Mouse (Mus musculus) lung, postnatal 36 days (tissue): ENCODE results near the gene Gbgt1.

Experiments
- DNase-seq: peaks from one replicate; pipeline ENCODE4 v3.0.0; 2022; ENCODE audit warnings: mixed read lengths

Gbgt1 gene

DNA sequence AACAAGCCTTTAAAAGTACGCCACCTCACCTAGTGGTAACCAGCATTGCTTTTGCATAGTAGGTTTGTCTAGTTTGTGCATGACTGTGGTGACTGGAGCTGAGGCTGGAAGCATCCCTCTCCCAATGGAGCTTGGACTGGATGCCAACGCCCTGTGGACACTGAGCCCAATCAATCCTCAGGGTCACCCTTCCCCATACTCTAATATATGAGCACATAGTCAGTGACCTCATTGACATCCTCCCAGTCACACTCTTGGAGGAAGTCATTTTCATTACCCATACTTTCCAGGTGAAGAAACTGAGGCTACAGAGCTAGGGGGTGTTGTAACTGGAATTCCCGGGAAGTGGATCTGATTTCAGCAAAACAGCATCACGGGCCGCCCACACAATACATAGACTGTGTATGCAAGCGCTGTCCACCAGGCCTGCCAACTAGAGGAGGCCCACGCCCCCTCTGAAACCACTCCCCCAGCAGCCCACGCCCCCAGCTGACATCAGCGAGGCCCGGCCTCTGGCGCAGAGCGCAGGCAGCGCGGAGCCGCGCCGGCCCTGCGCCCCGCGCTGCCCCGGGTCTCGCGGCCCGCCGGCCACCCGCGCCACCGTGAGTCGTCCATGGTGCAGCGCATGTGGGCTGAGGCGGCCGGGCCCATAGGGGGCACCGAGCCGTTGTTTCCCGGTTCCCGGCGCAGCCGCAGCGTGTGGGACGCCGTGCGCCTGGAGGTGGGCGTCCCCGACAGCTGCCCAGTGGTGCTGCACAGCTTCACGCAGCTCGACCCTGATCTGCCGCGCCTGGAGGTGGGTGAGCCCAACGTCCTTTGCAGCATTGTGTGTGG is 36.5 kb downstream of the Gbgt1 start:
- DNase-seq: peak; percentile 96

DNA sequence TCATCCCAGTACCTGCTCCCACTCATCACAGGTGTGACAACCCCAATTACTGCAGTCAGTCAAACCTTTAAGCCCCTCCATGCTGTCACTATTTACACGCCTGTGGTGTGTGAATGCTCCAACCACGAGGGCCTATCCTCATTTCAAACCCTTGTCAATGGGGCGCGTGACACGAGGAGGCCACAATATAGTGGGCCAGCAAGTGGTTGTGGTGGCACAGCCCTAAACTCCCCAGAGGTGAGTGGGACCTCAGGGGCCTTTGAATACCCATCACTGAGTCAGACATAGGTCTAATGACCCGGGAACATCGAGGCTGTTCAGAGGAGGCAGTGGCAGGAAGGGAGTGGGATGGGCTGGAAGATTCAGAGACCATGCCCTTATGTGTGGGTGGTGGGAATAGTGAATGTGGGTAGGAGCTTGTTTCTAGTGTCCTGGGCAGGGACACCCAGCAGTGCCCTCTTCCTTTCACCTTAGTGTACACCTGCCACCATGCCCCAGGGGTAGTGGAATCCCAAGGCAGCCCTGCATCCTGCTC is 37.3 kb downstream of the Gbgt1 start:
- no peak for DNase-seq

DNA sequence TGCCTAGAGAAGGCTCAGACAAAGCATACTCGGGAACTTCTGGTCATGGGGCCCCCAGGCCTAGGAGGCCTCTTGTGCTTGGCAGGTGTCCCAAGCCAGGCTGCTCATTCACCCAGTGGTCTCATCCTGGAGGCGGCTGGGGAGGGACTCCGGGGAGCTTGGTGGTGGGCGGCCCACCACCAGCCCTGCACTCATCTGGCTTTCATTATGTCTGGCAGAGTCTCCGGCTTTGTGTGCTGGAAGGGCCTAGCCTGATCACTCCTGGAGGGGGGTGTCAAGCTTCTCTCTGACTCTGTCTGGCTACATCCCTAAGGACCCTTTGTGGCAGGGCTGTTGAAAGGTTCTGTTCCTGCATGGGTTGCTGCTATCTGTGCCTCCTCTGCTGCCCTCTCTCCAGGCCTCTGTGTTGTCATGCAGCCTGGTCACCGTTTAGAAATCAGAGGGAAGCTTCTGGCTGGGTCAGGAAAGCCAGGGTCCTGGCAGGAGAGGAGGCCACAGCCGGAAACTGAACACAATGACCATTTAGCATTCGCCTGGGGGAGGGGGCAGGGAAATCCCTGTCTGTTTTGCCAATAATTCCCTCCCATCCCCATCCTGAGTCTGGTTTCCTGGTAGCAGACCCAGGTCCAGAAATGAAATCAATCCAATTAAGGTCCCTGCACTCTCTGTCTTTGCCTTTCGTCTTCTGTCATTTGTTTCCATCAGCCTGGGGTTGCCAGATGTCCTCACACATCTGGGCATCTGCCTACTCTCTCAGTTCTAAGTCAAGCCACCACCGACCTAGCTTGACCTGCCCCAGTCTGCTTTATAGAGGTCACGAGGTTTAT is 38.0 kb downstream of the Gbgt1 start:
- peak; percentile 74 for DNase-seq

DNA sequence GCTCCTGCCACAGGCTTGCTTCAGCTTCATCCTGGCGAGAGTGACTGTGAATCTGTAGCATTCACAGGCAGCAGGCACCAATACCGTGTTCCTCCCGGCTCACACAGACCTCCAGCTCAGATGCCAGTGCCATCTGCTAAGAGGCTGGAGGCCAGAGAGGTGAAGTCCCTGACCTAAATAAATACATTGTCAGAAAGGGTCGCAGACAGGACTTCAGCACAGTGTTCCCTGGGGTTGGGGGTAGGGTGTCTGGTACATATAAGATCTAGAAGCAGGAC is 38.5 kb downstream of the Gbgt1 start:
- DNase-seq: no peak

- no peak for DNase-seq
Observed at GRCm38 (mm10) chr2:28535650-28536049, 39.0 kb downstream of the Gbgt1 start.

DNA sequence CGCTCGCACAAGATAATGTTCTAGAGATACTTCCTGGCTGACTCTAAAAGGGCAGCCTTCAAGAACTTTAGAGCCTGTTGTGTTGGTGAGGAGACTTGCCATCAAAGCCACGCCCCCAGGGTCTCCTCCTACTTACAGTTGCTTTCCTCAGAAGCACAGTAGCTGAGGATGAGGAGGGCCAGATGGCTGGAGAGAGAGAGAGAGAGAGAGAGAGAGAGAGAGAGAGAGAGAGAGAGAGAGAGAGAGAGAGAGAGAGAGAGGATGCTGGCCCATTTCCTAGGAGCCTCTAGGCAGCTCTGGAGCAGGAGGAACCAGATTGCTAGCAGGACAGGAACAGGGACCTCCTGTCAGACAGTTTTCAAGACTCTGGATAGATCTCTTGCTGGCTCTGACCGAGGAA is 39.5 kb downstream of the Gbgt1 start:
- peak; percentile 76 for DNase-seq

DNA sequence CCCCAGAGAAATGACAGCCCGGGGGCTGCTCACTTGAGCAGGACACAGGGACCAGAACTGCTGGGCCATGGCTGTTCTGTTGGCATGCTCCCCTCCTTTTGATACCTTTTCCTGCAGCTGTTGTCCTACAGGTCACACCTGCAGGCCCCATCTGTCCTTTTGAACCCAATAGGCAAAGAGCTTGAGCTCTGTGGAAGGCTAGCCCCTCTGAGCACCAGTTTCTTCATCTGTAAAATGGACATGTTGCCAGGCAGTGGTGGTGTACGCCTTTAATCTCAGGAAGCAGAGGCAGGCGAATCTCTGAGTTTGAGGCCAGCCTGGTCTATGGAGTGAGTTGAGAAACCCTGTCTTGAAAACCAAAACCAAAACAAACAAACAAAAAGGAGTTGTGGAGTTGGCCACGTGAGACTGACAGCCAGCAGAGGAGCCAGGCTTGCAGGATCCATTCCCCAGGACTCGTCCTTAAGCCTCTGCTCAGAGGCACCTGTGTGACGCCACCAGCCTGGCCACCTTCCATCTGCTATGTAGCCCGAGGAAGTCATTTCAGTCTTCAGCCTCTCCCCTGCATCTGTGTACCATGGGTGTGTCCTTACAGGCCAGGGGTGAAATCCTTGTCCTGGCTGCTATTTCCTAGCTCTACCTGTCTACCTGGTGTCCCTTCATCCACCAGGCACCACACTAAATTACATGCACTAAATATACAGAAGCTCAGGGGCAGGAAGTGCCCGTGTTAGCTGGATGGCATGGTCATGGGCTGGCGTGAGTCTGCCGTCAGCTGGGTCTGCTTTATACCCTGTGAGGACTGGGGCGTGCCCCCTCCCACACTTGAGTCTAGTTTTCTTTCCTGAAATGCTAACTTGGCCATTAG is 40.3 kb downstream of the Gbgt1 start:
- DNase-seq: no peak

- DNase-seq: no peak
Observed at GRCm38 (mm10) chr2:28537634-28537920, 40.9 kb downstream of the Gbgt1 start.

DNA sequence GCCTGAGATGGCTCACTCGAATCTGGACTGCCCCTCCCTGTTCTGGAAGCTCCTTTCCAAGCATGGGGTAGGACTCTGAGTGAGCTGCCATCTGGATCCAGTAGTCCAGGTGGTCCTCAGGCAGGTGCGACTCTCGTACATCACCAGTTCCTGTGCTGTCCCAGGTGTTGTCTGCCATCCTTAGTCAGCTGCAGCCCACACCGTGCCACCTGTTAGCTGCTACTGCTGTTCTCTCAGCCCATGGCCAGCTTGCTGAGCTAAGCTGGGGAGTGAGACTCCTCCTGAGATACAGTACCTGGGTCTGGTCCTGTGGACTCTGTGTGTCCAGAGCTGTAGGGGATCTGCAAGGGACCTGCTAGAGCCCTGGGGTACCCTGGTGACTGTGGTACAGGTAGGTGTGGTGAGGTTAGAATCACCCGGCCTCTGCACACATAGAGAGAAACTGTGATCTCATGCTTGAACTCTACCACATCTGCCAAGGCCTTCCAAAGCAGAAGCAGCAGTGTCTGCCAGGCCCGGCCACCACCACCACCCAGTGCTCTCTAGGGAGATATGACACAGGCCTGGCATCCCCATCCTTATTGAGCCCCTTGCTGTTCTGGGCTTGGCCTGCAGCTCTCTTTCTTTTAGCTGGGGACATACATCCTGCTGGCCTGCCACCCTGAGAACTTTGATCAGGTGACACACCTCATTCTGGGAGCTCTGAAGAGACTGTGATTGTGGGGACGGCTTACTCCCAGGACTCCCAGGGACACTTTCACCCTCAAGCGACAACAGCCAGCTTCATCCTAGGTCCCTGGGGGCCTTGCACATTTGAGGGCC is 41.5 kb downstream of the Gbgt1 start:
- DNase-seq: no peak

DNA sequence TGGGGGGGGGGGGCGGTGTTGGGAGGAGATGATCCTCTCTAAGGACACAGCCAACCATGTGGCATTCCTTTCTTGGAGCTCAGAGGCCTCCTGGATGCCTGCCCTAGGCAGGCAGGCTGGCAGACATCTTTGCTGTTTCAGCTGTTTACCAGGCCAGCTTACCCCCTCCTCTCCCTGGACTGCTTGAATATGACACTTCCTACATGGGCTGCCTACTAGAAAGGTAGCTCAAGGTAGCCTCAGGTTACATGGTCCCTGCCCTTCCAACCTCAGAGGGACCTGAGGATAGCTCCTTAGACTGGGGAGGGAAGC is 42.1 kb downstream of the Gbgt1 start:
- DNase-seq: no peak

GRCm38 (mm10) chr2:28539206-28539605 is 42.5 kb downstream of the Gbgt1 start:
- peak; percentile 79 for DNase-seq

DNA sequence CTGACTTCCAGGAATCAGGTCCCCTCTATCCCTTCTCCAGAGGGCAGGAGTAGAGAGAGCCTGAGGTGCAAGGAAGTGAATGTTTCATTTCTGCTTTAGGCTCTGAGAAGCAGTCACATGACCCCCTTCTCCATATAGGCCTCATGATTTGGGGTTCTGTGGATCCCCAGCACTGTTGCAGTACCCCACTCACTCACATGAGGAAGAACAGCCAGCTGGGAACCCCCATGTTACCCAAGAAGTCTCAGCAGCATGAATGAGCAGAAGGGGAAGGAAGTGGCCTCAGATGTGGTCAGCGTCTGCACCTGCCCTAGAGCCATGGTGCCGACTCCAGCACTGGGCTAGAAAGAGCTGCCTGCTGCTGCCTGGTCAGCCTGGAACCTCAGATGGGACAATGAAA is 43.3 kb downstream of the Gbgt1 start:
- DNase-seq: peak; percentile 74

DNA sequence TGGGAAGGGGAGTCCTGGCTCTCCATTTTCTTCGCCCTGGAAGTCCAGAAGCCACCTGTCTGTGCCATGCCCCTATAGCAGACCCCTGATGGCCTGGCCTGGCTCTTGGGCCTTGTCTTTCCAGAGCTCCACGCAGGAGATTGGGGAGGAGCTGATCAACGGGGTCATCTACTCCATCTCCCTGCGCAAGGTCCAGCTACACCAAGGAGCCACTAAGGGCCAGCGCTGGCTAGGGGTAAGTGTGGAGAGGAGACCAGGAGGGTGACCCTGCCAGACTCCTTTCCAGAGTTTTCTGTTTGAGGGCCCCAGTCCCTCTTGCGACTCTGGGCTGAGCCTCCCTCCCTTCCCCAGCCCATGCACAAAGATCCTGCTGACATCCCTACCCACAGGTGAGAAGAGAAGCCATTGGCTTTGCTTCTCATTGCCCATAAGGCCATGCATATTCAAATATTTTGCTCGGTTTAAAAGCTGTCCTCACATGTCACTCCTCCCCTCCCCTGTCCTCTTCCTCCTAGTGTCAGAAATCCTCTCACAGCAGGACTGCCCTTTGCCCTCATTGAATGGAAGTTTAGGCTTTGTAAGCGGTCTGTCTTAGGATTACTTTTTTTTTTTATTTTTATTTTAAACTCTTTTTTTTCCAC is 44.0 kb downstream of the Gbgt1 start:
- no peak for DNase-seq

DNA sequence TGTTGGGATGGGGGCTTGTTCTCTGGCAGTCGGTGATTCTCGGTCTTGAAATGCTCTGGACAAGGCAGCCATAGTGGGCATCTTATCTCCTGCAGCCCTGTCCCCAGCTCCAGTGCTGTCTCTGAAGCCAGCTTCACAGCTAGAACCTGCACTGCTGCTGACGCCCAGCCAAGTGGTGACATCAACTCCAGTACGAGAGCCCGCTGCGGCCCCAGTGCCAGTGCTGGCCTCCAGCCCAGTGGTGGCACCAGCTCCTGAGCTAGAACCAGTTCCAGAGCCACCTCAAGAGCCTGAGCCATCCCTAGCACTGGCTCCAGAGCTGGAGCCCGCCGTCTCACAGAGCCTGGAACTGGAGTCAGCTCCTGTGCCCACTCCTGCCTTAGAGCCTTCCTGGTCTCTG is 47.2 kb downstream of the Gbgt1 start:
- DNase-seq: no peak

GRCm38 (mm10) chr2:28545976-28546375 is 49.3 kb downstream of the Gbgt1 start:
- no peak for DNase-seq

DNA sequence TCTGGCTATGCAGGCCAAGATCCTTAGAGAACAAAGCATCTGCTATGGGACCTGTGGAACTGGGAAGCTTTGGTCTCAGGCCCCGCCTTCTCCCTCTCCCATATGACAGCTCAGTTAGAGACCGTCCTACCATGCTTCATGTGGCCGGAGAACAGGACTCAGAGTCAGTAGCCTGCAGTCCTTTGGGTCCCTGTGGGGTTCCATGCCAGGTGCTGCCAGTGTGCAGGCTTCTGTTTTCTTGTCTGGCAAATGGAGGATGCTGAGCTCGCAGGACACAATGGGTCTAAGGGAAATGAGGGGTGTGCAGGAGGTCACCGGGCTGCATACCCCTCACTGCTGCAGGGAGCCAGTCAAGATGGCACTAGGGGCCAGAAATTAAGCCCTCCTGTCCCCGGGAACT is 49.9 kb downstream of the Gbgt1 start:
- DNase-seq: no peak

DNA sequence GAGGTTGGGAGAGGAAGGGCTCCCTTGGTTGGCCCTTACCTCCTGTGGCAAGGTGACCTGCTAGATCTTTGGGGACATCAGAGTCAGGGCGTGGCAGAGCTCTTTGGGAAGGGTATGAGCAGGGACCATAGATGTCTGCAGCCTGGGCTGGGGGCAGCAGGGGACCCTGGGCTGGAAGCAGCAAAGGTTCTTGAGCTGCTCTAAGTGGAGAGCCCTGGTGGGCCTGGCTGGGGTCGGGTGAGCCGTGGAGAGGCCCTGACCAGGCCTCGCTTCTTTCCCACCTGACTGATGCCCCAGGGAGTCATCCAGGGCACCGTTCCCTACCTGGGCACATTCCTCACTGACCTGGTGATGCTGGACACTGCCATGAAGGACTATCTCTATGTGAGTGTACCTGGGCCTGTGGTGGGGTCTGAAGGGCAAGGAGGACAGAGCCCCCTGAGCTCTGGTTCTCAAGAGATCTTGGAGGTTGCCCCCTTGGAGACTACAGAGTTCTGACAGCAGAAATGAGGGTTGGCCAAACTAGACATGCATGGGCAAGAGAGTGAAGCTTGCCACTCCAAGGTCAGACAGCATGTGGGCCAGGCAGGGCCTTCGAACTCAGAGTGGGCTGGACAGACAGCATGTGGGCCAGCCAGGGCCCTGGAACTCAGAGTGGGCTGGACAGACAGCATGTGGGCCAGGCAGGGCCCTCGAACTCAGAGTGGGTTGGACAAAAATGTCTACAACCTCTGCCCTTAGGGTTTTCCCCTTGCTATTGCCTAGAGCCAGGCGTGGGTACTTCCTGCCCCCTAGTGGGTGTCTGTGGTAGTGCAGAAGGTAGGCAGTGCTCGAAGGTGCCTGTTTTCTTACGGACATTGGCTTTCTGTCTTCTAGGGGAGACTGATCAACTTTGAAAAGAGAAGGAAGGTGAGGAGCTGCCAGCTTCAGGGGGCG is 50.8 kb downstream of the Gbgt1 start:
- peak; percentile 94 for DNase-seq

- DNase-seq: no peak
Observed at GRCm38 (mm10) chr2:28549157-28549556, 52.5 kb downstream of the Gbgt1 start.

DNA sequence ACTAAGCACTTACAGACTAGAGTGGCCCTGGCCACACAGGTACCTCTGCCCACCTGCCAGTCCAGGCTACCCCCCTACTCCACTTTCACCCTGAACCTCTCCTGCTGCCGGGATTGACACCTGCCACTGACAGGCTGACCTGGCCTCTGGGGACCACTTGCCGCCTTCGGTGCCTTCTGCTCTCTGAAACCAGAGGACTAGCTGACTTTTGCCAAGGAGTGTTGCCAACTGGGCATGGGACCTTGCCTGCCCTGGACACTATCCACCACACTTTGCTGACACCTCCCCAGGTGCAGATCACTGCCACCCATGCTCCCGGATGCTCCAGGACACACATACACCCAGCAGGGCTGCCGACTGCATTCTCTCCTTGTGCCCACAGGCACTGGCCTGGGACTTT is 55.6 kb downstream of the Gbgt1 start:
- no peak for DNase-seq
